8 mouse cellular contexts compared by ENCODE assay signal in genomic region chr12:12401504-12401903, GRCm38 (mm10).
A peak's percentile ranks its signal among the peaks of the same experiment; 100 is the strongest.
DNase-seq lines count a peak whose midpoint lies in the region; ATAC-seq and TF ChIP-seq lines count a peak whose summit lies in the region.

No protein-coding gene starts in this region.

- H3K27ac ChIP-seq in thymus, adult 2 months (ENCODE audit: control insufficient read depth, insufficient read depth, low read length), result no peak overlapping the region
- H3K27ac ChIP-seq in hindbrain, embryonic 15.5 days (replicated peaks), result no peak overlapping the region

- H3K9ac ChIP-seq in hindbrain, embryonic 15.5 days, result no peak overlapping the region

- no peak for TF ChIP-seq POLR2A in thymus, adult 2 months (IDR thresholded peaks at IDR 0.05; ENCODE audit: control insufficient read depth, extremely low read depth, insufficient read depth, low read length, poor library complexity)

- 15% methylated on average over 15 of the region's 15 CpGs for WGBS in thymus, adult 2 months
- 50% methylated on average over 15 of the region's 15 CpGs for WGBS in hindbrain, embryonic 15.5 days

- H3K4me1 ChIP-seq in thymus, adult 2 months (replicated peaks; ENCODE audit: control insufficient read depth, insufficient read depth, low read length), result peaks cover 7% of the 10 kb centered on the region
- no peaks in the 10 kb centered on the region for H3K4me1 ChIP-seq in hindbrain, embryonic 15.5 days (replicated peaks)

- DNase-seq in adrenal gland, postnatal 10 days, result peak; percentile 12
- no peak for DNase-seq in adrenal gland, adult 2 months
- peak; percentile 15 for DNase-seq in thymus, adult 2 months
- DNase-seq in thymus, postnatal 0 days (ENCODE audit: low spot score), result no peak
- peak; percentile 37 for DNase-seq in lung, postnatal 10 days
- DNase-seq in frontal cortex, postnatal 14 days (ENCODE audit: low spot score in 2 of 2), result no peak
- DNase-seq in ovary, postnatal 36 days (ENCODE audit: low spot score), result no peak

- peak overlapping the region; percentile 33 for H3K4me2 ChIP-seq in hindbrain, embryonic 15.5 days

- no peak for TF ChIP-seq CTCF in thymus, adult 2 months (IDR thresholded peaks at IDR 0.05; ENCODE audit: borderline replicate concordance, control insufficient read depth, extremely low read depth, insufficient read depth, low read length, poor library complexity)

- no peak overlapping the region for H3K4me3 ChIP-seq in thymus, adult 2 months (ENCODE audit: control insufficient read depth, insufficient read depth, low read length)
- no peak overlapping the region for H3K4me3 ChIP-seq in hindbrain, embryonic 15.5 days

- no peaks in the 10 kb centered on the region for H3K36me3 ChIP-seq in thymus, adult 2 months (ENCODE audit: control insufficient read depth, insufficient read depth, low read length)
- no peaks in the 10 kb centered on the region for H3K36me3 ChIP-seq in hindbrain, embryonic 15.5 days

- no peaks in the 10 kb centered on the region for H3K9me3 ChIP-seq in hindbrain, embryonic 15.5 days

- no peaks in the 10 kb centered on the region for H3K27me3 ChIP-seq in thymus, adult 2 months (ENCODE audit: control insufficient read depth, insufficient read depth, low read length)
- H3K27me3 ChIP-seq in hindbrain, embryonic 15.5 days, result no peaks in the 10 kb centered on the region

- no peak for ATAC-seq in hindbrain, embryonic 15.5 days (ENCODE audit: low FRiP score, low read depth)

Comparison
In these comparisons a context has a peak if more than half of its experiments do, and no peak if none do; other contexts are left out.
1. DNase-seq: peak in adrenal gland, postnatal 10 days (single experiment), thymus, adult 2 months (single experiment) and lung, postnatal 10 days (single experiment); none in adrenal gland, adult 2 months (single experiment), thymus, postnatal 0 days (single experiment), frontal cortex, postnatal 14 days (0 of 2) and ovary, postnatal 36 days (single experiment).